Mouse (Mus musculus) heart, adult 9 months (tissue): ENCODE results near the gene Cntn5.
A peak's percentile ranks its signal among the peaks of the same experiment; 100 is the strongest.

Experiments
- DNase-seq, 2 experiments: peaks; one replicate each; pipeline ENCODE4 v3.0.0; 2022; ENCODE audit warnings: low spot score in 2 of 2

Gene Cntn5

GRCm38 (mm10) chr9:9937444-9938436, 966.8 kb downstream of the Cntn5 start:
- no peak for DNase-seq

- no peak for DNase-seq
Measured at GRCm38 (mm10) chr9:9920580-9920979, 984.0 kb downstream of the Cntn5 start.

- no peak for DNase-seq
Measured at GRCm38 (mm10) chr9:9899070-9899469, 1005.5 kb downstream of the Cntn5 start.

- peak; percentile 11 to 22 for DNase-seq
Measured at GRCm38 (mm10) chr9:9886210-9886609, 1018.4 kb downstream of the Cntn5 start.

- DNase-seq: peak; percentile 12 to 30
Measured at GRCm38 (mm10) chr9:9882779-9883383, 1021.7 kb downstream of the Cntn5 start.

- DNase-seq: no peak
Measured at GRCm38 (mm10) chr9:9872112-9873035, 1032.2 kb downstream of the Cntn5 start.

GRCm38 (mm10) chr9:9860631-9861030, 1043.9 kb downstream of the Cntn5 start:
- no peak for DNase-seq

- DNase-seq: no peak
Measured at GRCm38 (mm10) chr9:9859323-9859722, 1045.3 kb downstream of the Cntn5 start.

- DNase-seq: no peak
Measured at GRCm38 (mm10) chr9:9854791-9855190, 1049.8 kb downstream of the Cntn5 start.

- DNase-seq: no peak
Measured at GRCm38 (mm10) chr9:9830231-9830630, 1074.3 kb downstream of the Cntn5 start.

GRCm38 (mm10) chr9:9819963-9820362, 1084.6 kb downstream of the Cntn5 start:
- no peak for DNase-seq

GRCm38 (mm10) chr9:9817477-9817876, 1087.1 kb downstream of the Cntn5 start:
- no peak for DNase-seq

GRCm38 (mm10) chr9:9799546-9799945, 1105.0 kb downstream of the Cntn5 start:
- no peak for DNase-seq

GRCm38 (mm10) chr9:9783680-9784079, 1120.9 kb downstream of the Cntn5 start:
- no peak for DNase-seq

GRCm38 (mm10) chr9:9781157-9781884, 1123.3 kb downstream of the Cntn5 start:
- DNase-seq: no peak

GRCm38 (mm10) chr9:9779646-9780045, 1124.9 kb downstream of the Cntn5 start:
- DNase-seq: no peak

- no peak for DNase-seq
Measured at GRCm38 (mm10) chr9:9770777-9771176, 1133.8 kb downstream of the Cntn5 start.

GRCm38 (mm10) chr9:9769659-9770058, 1134.9 kb downstream of the Cntn5 start:
- no peak for DNase-seq

GRCm38 (mm10) chr9:9718145-9718544, 1186.4 kb downstream of the Cntn5 start:
- DNase-seq: no peak

- DNase-seq: no peak
Measured at GRCm38 (mm10) chr9:9708671-9709070, 1195.9 kb downstream of the Cntn5 start.

- no peak for DNase-seq
Measured at GRCm38 (mm10) chr9:9707766-9708165, 1196.8 kb downstream of the Cntn5 start.
